Mouse (Mus musculus): ENCODE results near the gene Brd1. TPM values are rescaled to one million over a fixed set of nuclear protein-coding genes. Genes with fewer than 3 reads are reported as not detected.
"Not testable (repeated sequence)": the region's sequence is repeated elsewhere in the genome, so short reads cannot be mapped to it uniquely, and the experiment has no call there.

Gene Brd1
- total and polyA plus RNA-seq, 3 experiments: 9.6 to 52.6 (median 38.0) TPM

DNA sequence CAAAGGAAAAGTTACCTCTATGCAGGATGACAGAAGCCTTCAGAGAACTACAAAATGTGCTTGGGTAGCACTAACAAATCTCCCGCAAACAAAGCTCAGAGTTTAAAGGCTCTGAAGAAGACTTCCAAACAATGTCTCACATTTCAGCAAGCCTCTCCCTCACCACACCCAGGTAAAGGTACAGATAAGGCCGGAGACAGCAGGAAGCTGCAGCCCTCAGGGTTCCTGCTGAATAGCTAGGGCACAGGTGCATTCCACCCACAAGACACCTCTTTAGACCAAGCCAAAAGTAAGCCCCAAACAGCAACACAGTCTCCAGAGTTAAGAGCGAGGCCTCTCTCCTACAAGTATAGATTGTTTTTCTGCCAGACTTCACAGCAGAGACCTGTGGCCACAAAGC, 3.3 kb downstream of the Brd1 start:
- DNase-seq: no peak

DNA sequence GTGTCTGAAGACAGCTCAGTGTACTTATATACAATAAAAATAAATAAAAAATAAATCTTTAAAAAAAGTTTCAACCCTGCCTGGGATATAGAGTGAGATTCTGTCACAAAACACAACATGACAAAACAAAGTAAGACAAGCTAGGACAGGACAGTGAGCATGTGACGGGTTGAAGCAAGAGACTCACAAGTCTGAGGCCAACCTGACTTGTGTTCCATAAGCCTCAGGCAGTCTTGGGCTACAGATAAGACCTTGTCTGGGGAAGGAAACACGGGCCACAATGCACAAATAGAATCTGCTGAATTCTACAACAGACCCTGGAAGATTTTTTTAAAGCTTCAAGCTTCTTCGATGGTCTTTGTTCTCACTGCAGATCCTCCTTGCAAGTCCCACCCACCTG, 6.8 kb downstream of the Brd1 start:
- no peak for DNase-seq

DNA sequence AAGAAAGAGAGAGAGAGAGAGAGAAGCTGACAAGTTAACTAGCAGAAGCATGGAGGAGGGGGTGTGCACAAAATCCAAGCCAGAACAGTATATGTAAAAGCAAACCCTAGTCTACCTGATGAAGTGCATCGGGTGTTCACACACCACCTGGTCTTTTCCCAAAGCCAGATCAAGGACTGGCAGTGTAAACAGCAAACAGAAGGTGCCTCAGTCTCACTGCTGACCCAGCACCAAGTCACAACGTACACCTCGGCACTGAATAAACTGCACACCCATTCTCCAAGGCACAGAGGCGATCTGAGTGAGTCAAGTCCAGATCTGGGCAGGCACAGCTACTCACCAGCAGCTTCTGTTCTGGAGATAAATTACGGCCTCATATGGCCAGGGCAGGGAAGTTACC, 9.0 kb downstream of the Brd1 start:
- no peak for DNase-seq

- no peak for DNase-seq
Observed at GRCm38 (mm10) chr15:88724311-88724710, 9.7 kb downstream of the Brd1 start.

GRCm38 (mm10) chr15:88723205-88723604, 10.8 kb downstream of the Brd1 start:
- no peak for DNase-seq

- no peak for DNase-seq
Observed at GRCm38 (mm10) chr15:88717239-88717638, 16.8 kb downstream of the Brd1 start.

DNA sequence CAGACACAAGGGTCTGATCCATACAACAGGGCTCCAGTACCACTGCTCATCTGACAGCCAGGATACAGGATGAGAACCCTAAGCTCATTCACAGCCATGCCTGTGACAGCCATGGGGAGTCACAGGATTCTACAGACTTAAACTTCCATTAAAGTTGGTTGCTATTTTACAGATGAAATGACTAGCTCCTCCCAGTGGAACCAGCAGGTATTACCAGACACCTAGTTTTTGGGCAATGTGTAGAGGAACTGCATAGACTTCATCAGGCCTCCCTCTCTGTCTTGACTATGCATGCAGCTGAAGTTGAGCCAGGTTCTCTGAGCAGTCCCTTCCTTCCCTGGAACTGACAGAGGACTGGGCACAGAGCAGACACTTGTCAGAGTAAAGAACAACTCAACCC, 17.7 kb downstream of the Brd1 start:
- no peak for DNase-seq

- no peak for DNase-seq
Observed at GRCm38 (mm10) chr15:88714021-88714589, 19.9 kb downstream of the Brd1 start.

GRCm38 (mm10) chr15:88712501-88712900, 21.5 kb downstream of the Brd1 start:
- DNase-seq: peak; percentile 76

DNA sequence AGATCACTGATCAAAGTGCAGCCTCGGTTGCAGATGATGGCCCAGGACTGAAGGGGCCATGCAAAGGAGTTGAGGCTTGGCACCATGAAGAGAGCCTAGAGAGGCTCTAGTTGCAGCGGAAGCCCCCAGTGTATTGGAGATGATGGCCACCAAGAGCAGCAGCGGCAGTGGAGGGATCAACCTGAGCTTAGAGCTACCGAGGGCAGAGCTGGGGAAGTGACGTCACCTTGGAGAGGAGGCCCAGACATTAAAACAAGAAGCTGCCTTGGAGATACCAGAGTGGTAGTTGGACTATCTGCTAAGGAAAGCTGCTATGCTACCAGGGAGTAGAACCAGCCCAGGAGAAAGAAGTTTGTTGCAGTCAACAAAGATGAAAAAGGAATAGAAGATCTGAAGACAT, 24.2 kb downstream of the Brd1 start:
- no peak for DNase-seq

DNA sequence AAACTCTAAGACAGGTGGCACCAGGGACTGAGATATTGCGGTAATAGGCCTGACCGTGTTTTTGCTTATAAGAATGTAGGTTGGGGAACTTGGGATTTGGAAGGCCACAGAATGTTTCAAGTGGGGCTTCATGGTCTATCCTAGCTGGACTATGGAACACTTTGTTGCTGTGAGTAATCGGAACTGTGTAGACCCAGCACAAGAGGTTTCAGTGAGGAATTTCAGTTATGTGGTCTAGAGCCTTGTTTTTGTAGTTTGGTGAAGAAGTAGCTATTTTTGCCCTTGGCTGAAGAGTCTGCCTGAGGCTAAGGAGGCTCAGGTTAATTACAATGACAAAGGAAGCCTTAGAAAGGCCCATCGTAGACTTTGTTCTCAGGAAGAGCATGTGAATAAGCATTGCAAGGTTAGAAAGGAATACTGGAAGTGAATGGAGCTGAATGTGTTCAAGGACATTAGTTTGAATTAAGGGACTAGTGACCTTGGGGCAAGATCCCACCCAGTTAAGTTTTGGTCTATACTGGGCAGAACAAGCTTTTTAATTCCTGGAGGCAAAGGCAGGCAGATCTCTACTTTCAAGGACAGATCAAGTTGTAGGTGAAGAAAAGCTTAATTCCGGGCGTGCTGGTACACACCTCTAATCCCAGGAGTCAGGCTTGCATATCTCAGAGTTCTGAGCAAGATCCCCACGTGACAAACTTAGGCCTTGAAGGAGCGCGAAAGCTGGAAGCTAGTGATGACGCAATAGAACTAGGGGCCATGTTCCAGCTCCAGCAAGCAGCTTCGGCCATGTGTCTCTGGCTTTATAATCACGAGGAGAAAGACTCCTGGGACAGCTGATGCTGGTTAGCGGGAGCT, 25.1 kb downstream of the Brd1 start:
- DNase-seq: peak; percentile 65

DNA sequence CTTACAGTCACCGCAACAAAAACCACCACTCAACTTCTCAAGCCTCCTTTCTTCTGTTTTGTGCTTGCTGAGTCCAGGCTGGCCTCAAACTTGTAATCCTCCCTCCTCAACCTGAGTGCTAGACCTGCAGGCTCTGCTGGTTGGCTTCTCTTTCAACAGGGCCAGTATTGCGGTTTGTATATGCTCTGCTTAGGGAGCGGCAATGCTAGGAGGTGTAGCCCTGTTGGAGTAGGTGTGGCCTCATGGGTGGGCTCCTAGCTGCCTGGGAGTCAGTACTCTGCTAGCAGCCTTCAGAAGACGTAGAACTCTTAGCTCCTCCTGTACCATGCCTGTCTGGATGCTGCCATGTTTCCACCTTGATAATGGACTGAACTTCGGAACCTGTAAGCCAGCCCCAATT, 25.8 kb downstream of the Brd1 start:
- DNase-seq: no peak

GRCm38 (mm10) chr15:88706987-88707386, 27.0 kb downstream of the Brd1 start:
- DNase-seq: not testable (repeated sequence)

DNA sequence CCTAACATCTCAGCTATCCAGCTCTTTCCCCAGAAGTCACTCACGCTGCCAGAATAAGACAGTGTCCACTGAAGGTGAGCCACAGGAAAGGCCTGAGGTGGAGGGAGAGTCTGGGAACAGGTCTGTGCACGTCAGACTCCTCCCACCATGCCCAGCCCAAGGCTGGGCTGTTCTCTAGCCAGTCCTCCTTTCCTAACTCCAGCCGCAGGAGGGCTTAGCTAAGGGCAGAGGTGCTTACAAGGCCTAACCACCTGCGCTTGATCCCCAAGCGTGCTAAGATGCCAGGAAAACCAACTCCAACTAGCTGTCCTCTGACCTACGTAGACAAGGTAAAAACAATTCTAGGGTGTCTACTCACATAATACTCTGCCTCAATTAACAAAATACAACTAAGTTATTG, 27.7 kb downstream of the Brd1 start:
- no peak for DNase-seq

GRCm38 (mm10) chr15:88704284-88704683, 29.7 kb downstream of the Brd1 start:
- no peak for DNase-seq

GRCm38 (mm10) chr15:88702501-88702900, 31.5 kb downstream of the Brd1 start:
- peak; percentile 85 for DNase-seq

GRCm38 (mm10) chr15:88700759-88701158, 33.3 kb downstream of the Brd1 start:
- no peak for DNase-seq

- no peak for DNase-seq
Observed at GRCm38 (mm10) chr15:88699508-88699907, 34.5 kb downstream of the Brd1 start.

DNA sequence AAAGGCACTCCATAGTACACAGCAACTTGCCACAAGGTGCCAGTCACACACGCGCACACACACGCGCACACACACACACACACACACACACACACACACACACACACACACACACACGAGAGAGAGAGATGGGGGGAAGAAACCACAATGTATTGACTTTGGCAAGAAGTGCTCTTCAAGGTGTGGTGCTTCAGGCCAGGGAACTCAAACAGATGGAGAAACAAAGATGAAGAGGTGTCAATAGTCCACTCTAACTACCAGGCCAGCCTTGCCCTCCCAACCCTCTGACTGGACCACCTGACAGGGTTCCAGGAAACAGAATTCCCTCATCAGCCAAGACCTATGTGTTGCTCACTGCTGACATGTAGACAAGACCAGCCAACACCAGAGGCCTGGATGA, 36.4 kb downstream of the Brd1 start:
- no peak for DNase-seq

- DNase-seq: no peak
Observed at GRCm38 (mm10) chr15:88696055-88696454, 38.0 kb downstream of the Brd1 start.

DNA sequence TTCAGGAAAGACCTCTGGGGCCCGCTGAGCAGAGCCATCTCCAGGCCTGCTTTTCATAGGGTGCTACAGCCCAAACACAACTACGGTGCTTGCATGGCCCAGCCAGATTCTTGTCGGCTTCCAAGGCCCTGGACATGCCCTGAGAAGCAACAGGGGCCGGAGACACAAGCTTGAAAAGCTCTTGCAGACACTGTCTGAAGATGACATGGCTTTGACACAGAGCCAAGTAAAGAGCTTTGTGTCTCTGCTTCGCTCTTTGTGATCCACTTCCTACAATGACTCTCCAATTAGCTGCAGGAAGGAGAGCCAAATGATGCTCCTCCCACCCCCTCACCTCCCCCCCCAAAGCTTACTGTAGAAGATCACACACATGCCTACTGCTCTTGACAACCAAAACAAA, 40.0 kb downstream of the Brd1 start:
- peak; percentile 45 for DNase-seq

GRCm38 (mm10) chr15:88692720-88693119, 41.3 kb downstream of the Brd1 start:
- peak; percentile 68 for DNase-seq

- no peak for DNase-seq
Observed at GRCm38 (mm10) chr15:88691129-88691528, 42.9 kb downstream of the Brd1 start.

GRCm38 (mm10) chr15:88688120-88688519, 45.9 kb downstream of the Brd1 start:
- peak; percentile 46 for DNase-seq

All from adrenal gland, adult 2 months (tissue).